Mouse (Mus musculus) lung, adult 2 months (tissue): ENCODE data around the gene Rho. TPM values are rescaled to one million over a fixed set of nuclear protein-coding genes. Genes with fewer than 3 reads are reported as not detected.

ENCODE experiments used
- DNase-seq: peaks from one replicate; pipeline ENCODE4 v3.0.0; 2022
- H3K4me1 ChIP-seq: fragments of 200-500 bp; 2 replicates; pipeline ENCODE4 v1.6.1; 2011; ENCODE audit warnings: low read length; ENCODE audit not compliant: control insufficient read depth, insufficient read depth
- H3K4me3 ChIP-seq: fragments of 200-500 bp; replicated peaks from 2 replicates; pipeline ENCODE3; 2011; ENCODE audit warnings: low read depth, mild to moderate bottlenecking, control low read depth, low read length; ENCODE audit errors: extremely low read depth
- CTCF ChIP-seq: fragments of 200-500 bp; IDR thresholded peaks from 2 replicates; pipeline ENCODE4 v1.5.1; 2011; ENCODE audit warnings: mild to moderate bottlenecking, low read length, control low read depth; ENCODE audit not compliant: insufficient read depth
- POLR2A ChIP-seq: fragments of 200-500 bp; IDR thresholded peaks from 2 replicates; pipeline ENCODE4 v1.6.1; 2011; ENCODE audit warnings: low read depth, mild to moderate bottlenecking, control low read depth, low read length, borderline replicate concordance; ENCODE audit errors: extremely low read depth
- WGBS: fragments of 180-500 bp; shearing (Covaris S2); methylation state at CpG from one replicate; pipeline ENCODE4 v1.1.7; 2018; 5-methylcytosine and 5-hydroxymethylcytosine counted together
- polyA plus RNA-seq: library from polyadenylated mRNA; depleted of rRNA; stranded (reverse); fragments of >200 nt; gene quantifications from 2 replicates; pipeline ENCODE4 v1.2.3, GENCODE M21; 2012

Gene Rho
- polyA plus RNA-seq, 1 experiment: 1.0 TPM

GRCm38 (mm10) chr6:115932391-115932790 is 843 bp downstream of the Rho start:
- DNase-seq: no peak
- 90% methylated on average over 3 of the region's 3 CpGs for WGBS
- no peak overlapping the region for H3K4me3 ChIP-seq
- no peak for TF ChIP-seq CTCF
- TF ChIP-seq POLR2A: no peak
- no peaks in the 10 kb centered on the region for H3K4me1 ChIP-seq

GRCm38 (mm10) chr6:115935544-115935943 is 4.0 kb downstream of the Rho start:
- TF ChIP-seq CTCF: no peak
- TF ChIP-seq POLR2A: no peak
- H3K4me3 ChIP-seq: no peak overlapping the region
- no peak for DNase-seq
- no peaks in the 10 kb centered on the region for H3K4me1 ChIP-seq
- WGBS: 82% methylated on average over 8 of the region's 8 CpGs

- H3K4me3 ChIP-seq: no peak overlapping the region
- DNase-seq: no peak
- 90% methylated on average over 2 of the region's 2 CpGs for WGBS
- no peaks in the 10 kb centered on the region; the same call in 1 of the 2 replicates for H3K4me1 ChIP-seq
- no peak for TF ChIP-seq POLR2A
- no peak for TF ChIP-seq CTCF
Observed at GRCm38 (mm10) chr6:115938011-115938410, 6.5 kb downstream of the Rho start.

- no peak for TF ChIP-seq POLR2A
- no peak for TF ChIP-seq CTCF
- Histone ChIP-seq H3K4me1 (no peaks in the 10 kb centered on the region; the same call in 1 of the 2 replicates), H3K4me3 (no peak overlapping the region)
- 64% methylated on average over 1 of the region's 1 CpGs for WGBS
- DNase-seq: no peak
Observed at GRCm38 (mm10) chr6:115938798-115939197, 7.2 kb downstream of the Rho start.

GRCm38 (mm10) chr6:115940603-115941002 is 9.1 kb downstream of the Rho start:
- TF ChIP-seq CTCF: no peak
- no peak for TF ChIP-seq POLR2A
- no peaks in the 10 kb centered on the region; the same call in 1 of the 2 replicates for H3K4me1 ChIP-seq
- 28% methylated on average over 1 of the region's 1 CpGs for WGBS
- H3K4me3 ChIP-seq: no peak overlapping the region
- no peak for DNase-seq

GRCm38 (mm10) chr6:115941128-115941527 is 9.6 kb downstream of the Rho start:
- WGBS: 15% methylated on average over 6 of the region's 12 CpGs
- no peak for DNase-seq
- H3K4me1 ChIP-seq: no peaks in the 10 kb centered on the region; the same call in 1 of the 2 replicates
- TF ChIP-seq CTCF (no peak), POLR2A (no peak)
- H3K4me3 ChIP-seq: no peak overlapping the region

- no peaks in the 10 kb centered on the region; the same call in 1 of the 2 replicates for H3K4me1 ChIP-seq
- no peak for DNase-seq
- TF ChIP-seq POLR2A: no peak
- no peak for TF ChIP-seq CTCF
- no peak overlapping the region for H3K4me3 ChIP-seq
- 64% methylated on average over 9 of the region's 9 CpGs for WGBS
Observed at GRCm38 (mm10) chr6:115943498-115944427, 12.2 kb downstream of the Rho start.

- WGBS: 92% methylated on average over 5 of the region's 5 CpGs
- Histone ChIP-seq H3K4me3 (no peak within 1 kb of the TSS), H3K4me1 (no peaks in the 10 kb centered on the region; the same call in 1 of the 2 replicates)
- no peak for DNase-seq
- TF ChIP-seq POLR2A (no peak), CTCF (no peak)
Observed at GRCm38 (mm10) chr6:115944638-115945037, 13.1 kb downstream of the Rho start, which contains the start of gene H1foo. TSS of gene H1foo (plus strand) at chr6:115944938.

GRCm38 (mm10) chr6:115945633-115946032 is 14.1 kb downstream of the Rho start:
- no peaks in the 10 kb centered on the region; the same call in 1 of the 2 replicates for H3K4me1 ChIP-seq
- TF ChIP-seq POLR2A: no peak
- no peak for TF ChIP-seq CTCF
- DNase-seq: no peak
- no peak overlapping the region for H3K4me3 ChIP-seq
- 76% methylated on average over 8 of the region's 8 CpGs for WGBS

- H3K4me3 ChIP-seq: no peak overlapping the region
- 23% methylated on average over 6 of the region's 6 CpGs for WGBS
- no peak for DNase-seq
- H3K4me1 ChIP-seq: no peaks in the 10 kb centered on the region; the same call in 1 of the 2 replicates
- TF ChIP-seq CTCF (no peak), POLR2A (no peak)
Observed at GRCm38 (mm10) chr6:115946389-115946788, 14.8 kb downstream of the Rho start.
